8 mouse cellular contexts compared by ENCODE assay signal in genomic region chr10:59951211-59952151, GRCm38 (mm10). TPM values are rescaled to one million over a fixed set of nuclear protein-coding genes. Genes with fewer than 3 reads are reported as not detected.
DNase-seq lines count a peak whose midpoint lies in the region; ATAC-seq and TF ChIP-seq lines count a peak whose summit lies in the region.

Gene Ddit4, minus strand, starts transcription at chr10:59951834.

- H3K9me3 ChIP-seq in hindbrain, postnatal 0 days (ENCODE audit: low read length) = no peaks in the 10 kb centered on the region
- H3K9me3 ChIP-seq in megakaryocyte, embryonic 14.5 days = no peaks in the 10 kb centered on the region

- peak within 1 kb of the TSS; percentile 94 for H3K9ac ChIP-seq in hindbrain, postnatal 0 days (replicated peaks; ENCODE audit: low read length)

- H3K4me3 ChIP-seq in gastrocnemius, adult 2 months = peak within 1 kb of the TSS; percentile 92
- H3K4me3 ChIP-seq in hindbrain, postnatal 0 days (ENCODE audit: low read length) = peak within 1 kb of the TSS; percentile 86
- H3K4me3 ChIP-seq in megakaryocyte, embryonic 14.5 days (replicated peaks) = peak within 1 kb of the TSS; percentile 93

- intact Hi-C loops in gastrocnemius, adult 2 months (cut with DNase I) = loop anchor here (1.0 to 2.0 kb wide), 3 partner anchors 19 to 51 kb away; partner anchors contain the start of genes Anapc16 and Ascc1

- H3K36me3 ChIP-seq in hindbrain, postnatal 0 days (ENCODE audit: insufficient read depth, low read length) = no peaks in the 10 kb centered on the region
- peaks cover 27% of the 10 kb centered on the region for H3K36me3 ChIP-seq in megakaryocyte, embryonic 14.5 days (replicated peaks; ENCODE audit: low read length)

- under 1% methylated on average over 76 of the region's 76 CpGs for WGBS in hindbrain, postnatal 0 days

- H3K4me2 ChIP-seq in hindbrain, postnatal 0 days (ENCODE audit: low read depth, low read length) = peak within 1 kb of the TSS; percentile 95

- no peaks in the 10 kb centered on the region for H3K27me3 ChIP-seq in hindbrain, postnatal 0 days (ENCODE audit: insufficient read depth, low read length)
- no peaks in the 10 kb centered on the region for H3K27me3 ChIP-seq in megakaryocyte, embryonic 14.5 days (replicated peaks)

- no peaks in the 10 kb centered on the region for H3K4me1 ChIP-seq in hindbrain, postnatal 0 days (ENCODE audit: insufficient read depth, low read length)
- H3K4me1 ChIP-seq in megakaryocyte, embryonic 14.5 days = peaks cover 68% of the 10 kb centered on the region

- H3K27ac ChIP-seq in gastrocnemius, adult 2 months = peak within 1 kb of the TSS; percentile 92
- peak within 1 kb of the TSS; percentile 98 for H3K27ac ChIP-seq in hindbrain, postnatal 0 days

- no peak for TF ChIP-seq CTCF in gastrocnemius, adult 2 months (IDR thresholded peaks at IDR 0.05)
- 0 out of 2 replicates have a peak, but pooled peaks have one; percentile 7 for TF ChIP-seq CTCF in hindbrain, postnatal 0 days (IDR thresholded peaks at IDR 0.05; ENCODE audit: low read depth)

- DNase-seq in WW6 (ENCODE audit: low read depth, low spot score) = peak; percentile 92
- DNase-seq in cerebellum, postnatal 4 days (ENCODE audit: low spot score in 2 of 2) = peak; percentile 99 to 100
- peak; percentile 100 for DNase-seq in gastrocnemius, adult 2 months
- DNase-seq in hindbrain, postnatal 0 days (ENCODE audit: low spot score) = peak; percentile 99
- DNase-seq in left cerebral cortex, adult 8-10 months (ENCODE audit: low spot score in 2 of 2) = peak; percentile 99 to 100
- DNase-seq in right cerebral cortex, postnatal 10 days (ENCODE audit: low spot score in 2 of 2) = peak; percentile 100
- peak; percentile 97 for DNase-seq in urinary bladder, postnatal 25 days (ENCODE audit: low spot score)

- peak; percentile 97 for ATAC-seq in hindbrain, postnatal 0 days

RNA-seq across cellular contexts. Expression of gene Ddit4, which starts in this region (rescaled TPM):
- 100 to 1,000 TPM in 1 of 2 experiments, 10 to 100 TPM in 1; 15.4 to 183 TPM for total RNA-seq in gastrocnemius, adult 2 months (2021)
- total RNA-seq in hindbrain, postnatal 0 days (2014; rRNA removed) = 55.9 and 76.6 TPM in 2 replicates
- 55.2 and 56.9 TPM in 2 replicates for polyA plus RNA-seq in hindbrain, postnatal 0 days (2015; fragmentation: Nextera tagmentation; extraction: Ambion mirVana)
- 10 to 100 TPM; 35.6 to 58.9 (median 44.0) TPM for total RNA-seq in left cerebral cortex, adult 8-10 months (2022)
- polyA plus RNA-seq in megakaryocyte, embryonic 14.5 days (2012; ENCODE audit: insufficient read depth, low replicate concordance) = 33.2 and 44.6 TPM in 2 replicates

Comparison
In these comparisons a context has a peak if more than half of its experiments do, and no peak if none do; other contexts are left out.
1. Peak in every context shown above with its lines: DNase-seq, ATAC-seq, H3K4me3 ChIP-seq and H3K27ac ChIP-seq.